21 mouse cellular contexts compared by ENCODE assay signal in genomic region chr2:72351329-72351728, GRCm38 (mm10).
A peak's percentile ranks its signal among the peaks of the same experiment; 100 is the strongest.
DNase-seq lines count a peak whose midpoint lies in the region; TF ChIP-seq lines count a peak whose summit lies in the region.
"Had no signal": no experiment of that assay in that cellular context is flagged by ENCODE, and none has a peak within 500 bp of the region (broad histone marks: within the 10 kb centered on the region; RNA-seq: fewer than 3 reads in every experiment).

No protein-coding gene starts in this region.

- 29% methylated on average over 5 of the region's 5 CpGs for WGBS in macrophage (ENCODE audit: missing documents)

- no peaks in the 10 kb centered on the region for H3K36me3 ChIP-seq in macrophage (ENCODE audit: inconsistent target)
- H3K36me3 ChIP-seq: forebrain, embryonic 12.5 days; hindbrain, embryonic 10.5 days; limb, embryonic 10.5 days; midbrain, embryonic 12.5 days; neural tube, embryonic 13.5 days had no signal

- H3K79me2 ChIP-seq in macrophage (ENCODE audit: inconsistent target): peaks cover 64% of the 10 kb centered on the region; the same call in 1 of the 2 replicates

- TF ChIP-seq CTCF in bone marrow macrophage, adult 2 months (IDR thresholded peaks at IDR 0.05; ENCODE audit: low read depth, low read length): no peak

- no peak for TF ChIP-seq POLR2A in bone marrow macrophage, adult 2 months (IDR thresholded peaks at IDR 0.05; ENCODE audit: borderline replicate concordance, low read depth, low read length)

- H3K4me3 ChIP-seq in bone marrow macrophage, adult 2 months (ENCODE audit: insufficient read depth, low read length): no peak overlapping the region
- H3K4me3 ChIP-seq in macrophage (ENCODE audit: inconsistent target): no peak overlapping the region
- H3K4me3 ChIP-seq: forebrain, embryonic 12.5 days; hindbrain, embryonic 10.5 days; limb, embryonic 10.5 days; lung, embryonic 15.5 days; midbrain, embryonic 12.5 days; neural tube, embryonic 13.5 days had no signal

- peak overlapping the region; percentile 64 for H3K27ac ChIP-seq in bone marrow macrophage, adult 2 months (ENCODE audit: insufficient read depth, low read depth, low read length)
- peak overlapping the region; percentile 57 for H3K27ac ChIP-seq in macrophage
- H3K27ac ChIP-seq: forebrain, embryonic 12.5 days; hindbrain, embryonic 10.5 days; limb, embryonic 10.5 days; lung, embryonic 15.5 days; midbrain, embryonic 12.5 days; neural tube, embryonic 13.5 days had no signal

- peaks cover 36% of the 10 kb centered on the region for H3K4me1 ChIP-seq in bone marrow macrophage, adult 2 months (ENCODE audit: control insufficient read depth, insufficient read depth, low read length)
- H3K4me1 ChIP-seq: forebrain, embryonic 12.5 days; hindbrain, embryonic 10.5 days; lung, embryonic 15.5 days; midbrain, embryonic 12.5 days had no signal

- DNase-seq in 3134 (ENCODE audit: extremely low read depth, insufficient read length, low spot score) (peak; percentile 20), 3T3-L1 (ENCODE audit: low read depth, low spot score) (peak; percentile 90)
- DNase-seq in spleen, postnatal 14 days (ENCODE audit: low spot score in 2 of 2): no peak
- no peak for DNase-seq in layer of hippocampus, postnatal 14 days (ENCODE audit: low spot score in 2 of 2)
- no peak for DNase-seq in kidney, postnatal 36 days
- DNase-seq: adrenal gland, adult 8-10 months; cerebellum, adult 11 months; cerebellum, postnatal 14 days; embryo, embryonic 11 days; gastrocnemius, postnatal 25 days; kidney, adult 11 months; spleen, adult 18-20 months; thymus, postnatal 36 days had no signal

Comparison
In these comparisons a context has a peak if more than half of its experiments do, and no peak if none do; other contexts are left out.
1. DNase-seq: peak in 3134 (single experiment) and 3T3-L1 (single experiment); none in spleen, postnatal 14 days (0 of 2), layer of hippocampus, postnatal 14 days (0 of 2) and kidney, postnatal 36 days (0 of 2).